Mouse (Mus musculus) layer of hippocampus, postnatal 14 days (tissue): ENCODE measurements at regions not wholly inside any gene's neighbourhood (a gene's known extent, or its start where the extent isn't known, plus 50 kb on each side); places are given as distances from the start of the nearest gene placed in this dataset.

Experiments
- DNase-seq, 2 experiments: peaks; one replicate each; pipeline ENCODE4 v3.0.0; 2021 to 2022; ENCODE audit warnings: low spot score in 2 of 2, mixed read lengths in 1 of 2

- no peak for DNase-seq
Measured at GRCm38 (mm10) chr7:130059684-130060607, 460.2 kb downstream of the Ate1 start.

- DNase-seq = no peak
Measured at GRCm38 (mm10) chr7:130064500-130064899, 455.7 kb downstream of the Ate1 start.

GRCm38 (mm10) chr7:130068316-130068715 lies 451.9 kb downstream of the Ate1 start:
- no peak for DNase-seq

- DNase-seq = no peak
Measured at GRCm38 (mm10) chr7:130073388-130073787, 446.8 kb downstream of the Ate1 start.

GRCm38 (mm10) chr7:130073890-130074819 lies 446.0 kb downstream of the Ate1 start:
- DNase-seq = peak; percentile 12 to 13

- no peak for DNase-seq
Measured at GRCm38 (mm10) chr7:130082662-130083061, 437.5 kb downstream of the Ate1 start.

- DNase-seq = no peak
Measured at GRCm38 (mm10) chr7:130085706-130086105, 434.5 kb downstream of the Ate1 start.

- DNase-seq = no peak
Measured at GRCm38 (mm10) chr7:130089896-130090610, 430.1 kb downstream of the Ate1 start.

- DNase-seq = no peak
Measured at GRCm38 (mm10) chr7:130091942-130092341, 428.2 kb downstream of the Ate1 start.

- DNase-seq = no peak
Measured at GRCm38 (mm10) chr7:130095141-130095540, 425.0 kb downstream of the Ate1 start.

- DNase-seq = no peak
Measured at GRCm38 (mm10) chr7:130098606-130099005, 421.6 kb downstream of the Ate1 start.

- no peak for DNase-seq
Measured at GRCm38 (mm10) chr7:130102671-130103070, 417.5 kb downstream of the Ate1 start.

- no peak for DNase-seq
Measured at GRCm38 (mm10) chr7:130106961-130107360, 413.2 kb downstream of the Ate1 start.

- peak in 1 of 2 experiments; percentile 16 for DNase-seq
Measured at GRCm38 (mm10) chr7:130108362-130108761, 411.8 kb downstream of the Ate1 start.
